Mouse (Mus musculus): Measurements from ENCODE around the gene Zfp955a.

DNA sequence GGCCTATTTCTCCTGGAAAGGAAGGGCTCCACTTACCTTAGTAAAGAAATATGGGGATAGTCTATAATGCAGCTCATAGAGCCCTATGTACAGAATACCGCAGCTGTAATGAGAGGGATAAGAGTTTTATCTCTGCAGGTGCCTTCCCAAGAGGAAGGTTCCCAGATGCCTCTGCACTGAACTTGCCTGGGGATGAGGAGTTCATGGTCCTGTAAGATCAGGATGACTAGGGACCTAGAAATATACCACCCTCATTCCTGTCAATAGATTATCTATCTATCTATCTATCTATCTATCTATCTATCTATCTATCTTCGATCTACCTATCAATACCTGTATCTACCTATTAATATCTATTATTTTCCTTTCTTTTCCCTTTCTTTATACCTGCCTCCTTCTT, 33.4 kb downstream of the Zfp955a start, which contains the start of gene Olfr1564:
- TF ChIP-seq TCF12 (IDR thresholded peaks at IDR 0.05; ENCODE audit: insufficient read depth, poor library complexity, severe bottlenecking) (no peak), POLR2A (IDR thresholded peaks at IDR 0.05; ENCODE audit: insufficient read length, low read depth) (no peak), USF1 (IDR thresholded peaks at IDR 0.05; ENCODE audit: low read depth) (no peak), CEBPB (IDR thresholded peaks at IDR 0.05; ENCODE audit: insufficient read depth, poor library complexity, severe bottlenecking) (no peak)
